Mouse (Mus musculus) lung, adult 2 months (tissue): ENCODE results near the gene Irx4. TPM values are rescaled to one million over a fixed set of nuclear protein-coding genes. Genes with fewer than 3 reads are reported as not detected.

Experiments
- DNase-seq: peaks from one replicate; pipeline ENCODE4 v3.0.0; 2022
- H3K4me1 ChIP-seq: fragments of 200-500 bp; 2 replicates; pipeline ENCODE4 v1.6.1; 2011; ENCODE audit warnings: low read length; ENCODE audit not compliant: control insufficient read depth, insufficient read depth
- H3K4me3 ChIP-seq: fragments of 200-500 bp; replicated peaks from 2 replicates; pipeline ENCODE3; 2011; ENCODE audit warnings: low read depth, mild to moderate bottlenecking, control low read depth, low read length; ENCODE audit errors: extremely low read depth
- CTCF ChIP-seq: fragments of 200-500 bp; IDR thresholded peaks from 2 replicates; pipeline ENCODE4 v1.5.1; 2011; ENCODE audit warnings: mild to moderate bottlenecking, low read length, control low read depth; ENCODE audit not compliant: insufficient read depth
- POLR2A ChIP-seq: fragments of 200-500 bp; IDR thresholded peaks from 2 replicates; pipeline ENCODE4 v1.6.1; 2011; ENCODE audit warnings: low read depth, mild to moderate bottlenecking, control low read depth, low read length, borderline replicate concordance; ENCODE audit errors: extremely low read depth
- WGBS: fragments of 180-500 bp; shearing (Covaris S2); methylation state at CpG from one replicate; pipeline ENCODE4 v1.1.7; 2018; 5-methylcytosine and 5-hydroxymethylcytosine counted together
- polyA plus RNA-seq: library from polyadenylated mRNA; depleted of rRNA; stranded (reverse); fragments of >200 nt; gene quantifications from 2 replicates; pipeline ENCODE4 v1.2.3, GENCODE M21; 2012; rRNA removed

The Irx4 gene
- not detected in 2 replicates for polyA plus RNA-seq

GRCm38 (mm10) chr13:73260354-73261035, at the start of gene Irx4:
Gene Irx4 (plus strand): TSS chr13:73260479.
- Histone ChIP-seq H3K4me1 (0 out of 2 replicates have a peak, but pooled peaks cover 3% of the 10 kb centered on the region), H3K4me3 (no peak within 1 kb of the TSS)
- DNase-seq, result no peak
- TF ChIP-seq CTCF (no peak), POLR2A (no peak)
- WGBS, result 2% methylated on average over 86 of the region's 86 CpGs

- no peak for DNase-seq
- no peaks in the 10 kb centered on the region for H3K4me1 ChIP-seq
- H3K4me3 ChIP-seq, result no peak overlapping the region
- TF ChIP-seq POLR2A (no peak), CTCF (no peak)
- 70% methylated on average over 10 of the region's 10 CpGs for WGBS
Observed at GRCm38 (mm10) chr13:73214301-73214700, 46.0 kb upstream of the Irx4 start.

GRCm38 (mm10) chr13:73236461-73236860, 23.8 kb upstream of the Irx4 start:
- 40% methylated on average over 8 of the region's 8 CpGs for WGBS
- Histone ChIP-seq H3K4me3 (no peak overlapping the region), H3K4me1 (no peaks in the 10 kb centered on the region)
- no peak for DNase-seq
- TF ChIP-seq CTCF, result no peak
- TF ChIP-seq POLR2A, result no peak

GRCm38 (mm10) chr13:73239191-73239746, 21.0 kb upstream of the Irx4 start:
- TF ChIP-seq POLR2A, result no peak
- no peak for TF ChIP-seq CTCF
- Histone ChIP-seq H3K4me1 (no peaks in the 10 kb centered on the region), H3K4me3 (no peak overlapping the region)
- 83% methylated on average over 4 of the region's 4 CpGs for WGBS
- DNase-seq, result no peak

GRCm38 (mm10) chr13:73242556-73242955, 17.7 kb upstream of the Irx4 start:
- TF ChIP-seq POLR2A, result no peak
- no peak for TF ChIP-seq CTCF
- no peak overlapping the region for H3K4me3 ChIP-seq
- DNase-seq, result no peak
- H3K4me1 ChIP-seq, result no peaks in the 10 kb centered on the region
- 89% methylated on average over 5 of the region's 5 CpGs for WGBS

GRCm38 (mm10) chr13:73246961-73247360, 13.3 kb upstream of the Irx4 start:
- no peaks in the 10 kb centered on the region for H3K4me1 ChIP-seq
- WGBS, result 82% methylated on average over 4 of the region's 4 CpGs
- TF ChIP-seq POLR2A (no peak), CTCF (no peak)
- DNase-seq, result no peak
- H3K4me3 ChIP-seq, result no peak overlapping the region

- 33% methylated on average over 7 of the region's 7 CpGs for WGBS
- no peak for DNase-seq
Observed at GRCm38 (mm10) chr13:73251222-73251621, 9.1 kb upstream of the Irx4 start.

GRCm38 (mm10) chr13:73252022-73252421, 8.3 kb upstream of the Irx4 start:
- Histone ChIP-seq H3K4me3 (no peak overlapping the region), H3K4me1 (no peaks in the 10 kb centered on the region)
- TF ChIP-seq POLR2A (no peak), CTCF (no peak)
- DNase-seq, result no peak
- 56% methylated on average over 5 of the region's 5 CpGs for WGBS

More at GRCm38 (mm10) chr13:73251222-73251621, 9.1 kb upstream of the Irx4 start:
- H3K4me1 ChIP-seq, result no peaks in the 10 kb centered on the region
- no peak for TF ChIP-seq CTCF
- TF ChIP-seq POLR2A, result no peak
- no peak overlapping the region for H3K4me3 ChIP-seq

- no peaks in the 10 kb centered on the region for H3K4me1 ChIP-seq
- TF ChIP-seq POLR2A (no peak), CTCF (no peak)
- 52% methylated on average over 4 of the region's 4 CpGs for WGBS
- H3K4me3 ChIP-seq, result no peak overlapping the region
- DNase-seq, result no peak
Observed at GRCm38 (mm10) chr13:73258415-73258814, 1.9 kb upstream of the Irx4 start.
